Mouse (Mus musculus) E14TG2a.4 (cell line): Measurements from ENCODE around the gene Eno1.

Source experiments
- H3K27me3 ChIP-seq: 2 replicates; pipeline ENCODE4 v1.6.1; 2014; ENCODE audit warnings: low read length, control low read depth; ENCODE audit not compliant: insufficient read depth
- H3K36me3 ChIP-seq: 2 replicates; pipeline ENCODE4 v1.6.1; 2014; ENCODE audit warnings: low read length, control low read depth; ENCODE audit not compliant: insufficient read depth
- H3K4me1 ChIP-seq: replicated peaks from 2 replicates; pipeline ENCODE4 v1.6.1; 2014; ENCODE audit warnings: low read depth, low read length, control low read depth
- H3K4me3 ChIP-seq: replicated peaks from 2 replicates; pipeline ENCODE4 v1.5.1; 2014; ENCODE audit warnings: mild to moderate bottlenecking, low read length
- H3K9me3 ChIP-seq: 2 replicates; pipeline ENCODE4 v1.6.1; 2014; ENCODE audit warnings: low read length, control low read depth
- CTCF ChIP-seq: conservative IDR thresholded peaks from 2 replicates; pipeline ENCODE4 v1.5.1; 2014; ENCODE audit warnings: low read length
- NANOG ChIP-seq: IDR thresholded peaks from 2 replicates; pipeline ENCODE4 v1.6.1; 2014; ENCODE audit warnings: borderline replicate concordance, low read length, mixed read lengths
- POU5F1 ChIP-seq: IDR thresholded peaks from 2 replicates; pipeline ENCODE4 v1.6.1; 2014; ENCODE audit warnings: low read length, borderline replicate concordance

Eno1 gene

DNA sequence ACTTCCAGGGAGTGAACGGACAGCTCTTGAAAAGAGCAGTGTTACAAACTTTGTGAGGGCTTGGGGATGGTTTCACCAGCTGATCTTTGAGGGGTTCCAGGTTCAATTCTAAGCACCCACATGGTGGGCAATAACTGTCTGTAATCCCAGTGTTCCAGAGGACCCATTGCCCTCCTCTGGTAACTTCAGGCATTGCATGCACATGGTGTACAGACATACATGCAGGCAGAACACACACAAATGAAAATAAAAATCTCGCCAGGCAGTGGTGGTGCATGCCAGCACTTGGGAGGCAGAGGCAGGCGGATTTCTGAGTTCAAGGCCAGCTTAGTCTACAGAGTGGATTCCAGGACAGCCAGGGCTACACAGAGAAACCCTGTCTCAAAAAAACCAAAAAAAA lies 55.4 kb downstream of the Eno1 start:
- Histone ChIP-seq H3K4me3 (no peak overlapping the region), H3K4me1 (peaks cover 42% of the 10 kb centered on the region), H3K27me3 (no peaks in the 10 kb centered on the region), H3K9me3 (no peaks in the 10 kb centered on the region), H3K36me3 (peaks cover 14% of the 10 kb centered on the region)
- no peak for TF ChIP-seq POU5F1
- TF ChIP-seq CTCF: peak; percentile 57
- no peak for TF ChIP-seq NANOG

DNA sequence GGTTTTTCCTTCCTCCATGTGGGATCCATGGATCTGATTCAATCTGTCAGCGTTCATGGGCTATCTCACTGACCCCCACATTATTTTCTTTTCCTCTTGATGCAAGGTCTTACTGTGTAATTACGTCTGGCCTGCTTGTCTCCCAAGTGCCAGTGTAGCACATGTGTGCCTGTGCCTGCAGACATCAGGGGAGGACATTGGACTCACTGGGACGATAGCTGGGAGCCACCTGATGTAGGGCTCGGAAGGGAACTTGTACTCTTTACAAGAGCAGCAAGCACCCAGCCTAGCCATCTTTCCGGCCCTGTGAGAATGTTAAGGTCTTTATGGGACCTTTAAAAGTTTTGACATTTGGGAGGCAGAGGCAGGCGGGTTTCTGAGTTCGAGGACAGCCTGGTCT lies 58.3 kb downstream of the Eno1 start:
- H3K4me1 ChIP-seq: peaks cover 38% of the 10 kb centered on the region
- H3K4me3 ChIP-seq: no peak overlapping the region
- H3K9me3 ChIP-seq: no peaks in the 10 kb centered on the region
- no peaks in the 10 kb centered on the region for H3K27me3 ChIP-seq
- TF ChIP-seq NANOG: no peak
- TF ChIP-seq CTCF: no peak
- no peak for TF ChIP-seq POU5F1
- peaks cover 17% of the 10 kb centered on the region for H3K36me3 ChIP-seq

DNA sequence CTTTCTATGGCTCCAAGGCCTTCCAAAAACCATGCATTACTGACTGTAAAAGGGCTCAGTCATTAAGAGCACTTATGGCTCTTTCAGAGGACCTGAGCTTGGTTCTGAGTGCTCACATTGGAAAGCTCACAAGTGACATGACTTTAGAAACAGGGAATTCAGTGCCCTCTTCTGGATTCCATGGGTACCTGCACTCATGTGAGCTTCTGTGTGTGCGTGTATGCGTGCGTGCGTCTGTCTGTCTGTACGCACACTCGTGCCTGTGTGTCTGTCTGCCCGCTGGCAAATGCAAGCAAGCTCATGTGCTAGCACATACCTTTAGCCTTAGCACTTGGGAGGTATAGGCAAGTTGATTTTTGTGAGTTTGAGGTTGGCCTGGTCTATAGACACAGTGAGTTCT lies 59.4 kb downstream of the Eno1 start:
- H3K36me3 ChIP-seq: peaks cover 20% of the 10 kb centered on the region
- TF ChIP-seq CTCF (peak; percentile 30; the same call in 1 of the 2 replicates), POU5F1 (no peak), NANOG (no peak)
- no peaks in the 10 kb centered on the region for H3K27me3 ChIP-seq
- H3K9me3 ChIP-seq: no peaks in the 10 kb centered on the region
- no peak overlapping the region for H3K4me3 ChIP-seq
- peaks cover 42% of the 10 kb centered on the region for H3K4me1 ChIP-seq
